Mouse (Mus musculus) CH12.LX (cell line): ENCODE data around the gene Me1. TPM values are rescaled to one million over a fixed set of nuclear protein-coding genes. Genes with fewer than 3 reads are reported as not detected.

Experiments
- DNase-seq: peaks from one replicate; pipeline ENCODE4 v3.0.0-alpha.2; 2013; ENCODE audit errors: extremely low read depth
- H3K27ac ChIP-seq: 2 replicates; pipeline ENCODE4 v1.5.1; 2012; ENCODE audit warnings: low read depth, mild to moderate bottlenecking, control low read depth, moderate library complexity; ENCODE audit not compliant: insufficient read depth
- H3K27me3 ChIP-seq: replicated peaks from 2 replicates; pipeline ENCODE3; 2012; ENCODE audit warnings: inconsistent platforms
- H3K36me3 ChIP-seq, 2 experiments: replicated peaks in 1 of 2; 2 replicates each; pipeline versions ENCODE3 to v1.6.1; 2012; ENCODE audit warnings: inconsistent platforms in 1 of 2, low read length in 1 of 2, mild to moderate bottlenecking in 1 of 2, mixed read lengths in 1 of 2, moderate library complexity in 1 of 2; ENCODE audit not compliant: control insufficient read depth in 1 of 2, insufficient read depth in 1 of 2
- H3K4me1 ChIP-seq, 2 experiments: 2 replicates each; pipeline ENCODE4 v1.6.1; 2012; ENCODE audit warnings: inconsistent platforms in 1 of 2, moderate library complexity in 1 of 2; ENCODE audit not compliant: insufficient read depth in 2 of 2, control insufficient read depth in 1 of 2
- H3K4me2 ChIP-seq: 2 replicates; pipeline ENCODE4 v1.6.1; 2012; ENCODE audit warnings: low read depth, mild to moderate bottlenecking, control low read depth; ENCODE audit not compliant: poor library complexity, insufficient read depth, severe bottlenecking
- H3K4me3 ChIP-seq, 3 experiments: fragments of 150-350 bp in 1 of 3; sonication (generic) in 1 of 3; replicated peaks in 1 of 3; 2 replicates each; pipeline versions ENCODE3 to v1.5.1; 2011 to 2012; ENCODE audit warnings: low read depth in 2 of 3, low read length in 2 of 3, mild to moderate bottlenecking in 2 of 3, moderate library complexity in 2 of 3, control low read depth in 1 of 3, improper control_type of control experiment in 1 of 3, inconsistent platforms in 1 of 3, mixed read lengths in 1 of 3; ENCODE audit not compliant: poor library complexity in 1 of 3
- H3K79me2 ChIP-seq: replicated peaks from 2 replicates; pipeline ENCODE4 v1.6.1; 2012; ENCODE audit warnings: mild to moderate bottlenecking, moderate library complexity; ENCODE audit not compliant: control insufficient read depth, poor library complexity, insufficient read depth, severe bottlenecking; ENCODE audit errors: extremely low read depth
- H3K9ac ChIP-seq: 2 replicates; pipeline ENCODE4 v1.6.1; 2012; ENCODE audit warnings: low read depth, mild to moderate bottlenecking, control low read depth, moderate library complexity; ENCODE audit not compliant: insufficient read depth
- H3K9me3 ChIP-seq: replicated peaks from 2 replicates; pipeline ENCODE3; 2012; ENCODE audit warnings: low read length, inconsistent platforms, mixed read lengths
- CHD1 ChIP-seq: IDR thresholded peaks from 2 replicates; pipeline ENCODE4 v1.6.1; 2012; ENCODE audit warnings: low read depth, low read length, improper control_type of control experiment, inconsistent platforms
- CHD2 ChIP-seq: IDR thresholded peaks from 2 replicates; pipeline ENCODE4 v1.6.1; 2011; ENCODE audit warnings: low read length, improper control_type of control experiment
- CTCF ChIP-seq, 2 experiments: IDR thresholded peaks in 1 of 2; conservative IDR thresholded peaks in 1 of 2; 2 replicates each; pipeline ENCODE4 v1.5.1; 2011 to 2012; ENCODE audit warnings: low read depth in 2 of 2, low read length in 2 of 2, improper control_type of control experiment in 1 of 2, inconsistent platforms in 1 of 2, mild to moderate bottlenecking in 1 of 2, moderate library complexity in 1 of 2
- E2F4 ChIP-seq: IDR thresholded peaks from 2 replicates; pipeline ENCODE4 v1.6.1; 2011; ENCODE audit warnings: low read depth, low read length, improper control_type of control experiment; ENCODE audit not compliant: insufficient replicate concordance
- ELF1 ChIP-seq: IDR thresholded peaks from 2 replicates; pipeline ENCODE4 v1.6.1; 2014; ENCODE audit warnings: low read depth, mild to moderate bottlenecking, inconsistent platforms, low read length, improper control_type of control experiment
- ETS1 ChIP-seq: conservative IDR thresholded peaks from 2 replicates; pipeline ENCODE4 v1.6.1; 2012; ENCODE audit warnings: low read depth, mild to moderate bottlenecking, inconsistent platforms, low read length, improper control_type of control experiment, moderate library complexity
- HCFC1 ChIP-seq: IDR thresholded peaks from 2 replicates; pipeline ENCODE4 v1.6.1; 2012; ENCODE audit warnings: low read depth, mild to moderate bottlenecking, inconsistent platforms, low read length, improper control_type of control experiment
- IRF4 ChIP-seq: IDR thresholded peaks from 2 replicates; pipeline ENCODE4 v1.6.1; 2014; ENCODE audit warnings: low read depth, mild to moderate bottlenecking, inconsistent platforms, low read length, improper control_type of control experiment
- JUN ChIP-seq: IDR thresholded peaks from 2 replicates; pipeline ENCODE4 v1.6.1; 2011; ENCODE audit warnings: low read depth, mild to moderate bottlenecking, low read length, improper control_type of control experiment, moderate library complexity; ENCODE audit not compliant: insufficient read depth
- JUND ChIP-seq: conservative IDR thresholded peaks from 2 replicates; pipeline ENCODE4 v1.6.1; 2011; ENCODE audit warnings: low read depth, low read length, improper control_type of control experiment
- KAT2A ChIP-seq: IDR thresholded peaks from 2 replicates; pipeline ENCODE4 v1.6.1; 2012; ENCODE audit warnings: low read length, improper control_type of control experiment, inconsistent platforms; ENCODE audit not compliant: insufficient replicate concordance
- MAX ChIP-seq: IDR thresholded peaks from 2 replicates; pipeline ENCODE4 v1.6.1; 2011; ENCODE audit warnings: low read length, improper control_type of control experiment
- MAZ ChIP-seq: IDR thresholded peaks from 2 replicates; pipeline ENCODE4 v1.6.1; 2012; ENCODE audit warnings: low read depth, mild to moderate bottlenecking, inconsistent platforms, low read length, improper control_type of control experiment, moderate library complexity
- MEF2A ChIP-seq: IDR thresholded peaks from 2 replicates; pipeline ENCODE4 v1.6.1; 2014; ENCODE audit warnings: low read depth, mild to moderate bottlenecking, inconsistent platforms, low read length, improper control_type of control experiment, borderline replicate concordance
- MXI1 ChIP-seq: IDR thresholded peaks from 2 replicates; pipeline ENCODE4 v1.6.1; 2011; ENCODE audit warnings: mild to moderate bottlenecking, low read depth, low read length, improper control_type of control experiment
- NELFE ChIP-seq: IDR thresholded peaks from 2 replicates; pipeline ENCODE4 v1.6.1; 2011; ENCODE audit warnings: low read depth, low read length, improper control_type of control experiment
- PAX5 ChIP-seq: IDR thresholded peaks from 2 replicates; pipeline ENCODE4 v1.6.1; 2012; ENCODE audit warnings: low read length, inconsistent platforms, mixed read lengths
- POLR2AphosphoS2 ChIP-seq: IDR thresholded peaks from 2 replicates; pipeline ENCODE4 v1.6.1; 2011; ENCODE audit warnings: low read depth, low read length, improper control_type of control experiment
- SIN3A ChIP-seq: IDR thresholded peaks from 2 replicates; pipeline ENCODE4 v1.6.1; 2012; ENCODE audit warnings: low read length, improper control_type of control experiment, inconsistent platforms
- SMC3 ChIP-seq: IDR thresholded peaks from 2 replicates; pipeline ENCODE4 v1.6.1; 2011; ENCODE audit warnings: low read depth, low read length, improper control_type of control experiment
- UBTF ChIP-seq: IDR thresholded peaks from 2 replicates; pipeline ENCODE4 v1.6.1; 2012; ENCODE audit warnings: low read depth, mild to moderate bottlenecking, inconsistent platforms, low read length, improper control_type of control experiment, moderate library complexity
- USF1 ChIP-seq: IDR thresholded peaks from 2 replicates; pipeline ENCODE4 v1.6.1; 2014; ENCODE audit warnings: low read depth, mild to moderate bottlenecking, inconsistent platforms, low read length, improper control_type of control experiment
- USF2 ChIP-seq: conservative IDR thresholded peaks from 2 replicates; pipeline ENCODE4 v1.6.1; 2011; ENCODE audit warnings: low read depth, low read length, improper control_type of control experiment
- ZMIZ1 ChIP-seq: IDR thresholded peaks from 2 replicates; pipeline ENCODE4 v1.6.1; 2012; ENCODE audit warnings: low read depth, mild to moderate bottlenecking, inconsistent platforms, low read length, improper control_type of control experiment
- ZNF384 ChIP-seq: IDR thresholded peaks from 2 replicates; pipeline ENCODE4 v1.6.1; 2012; ENCODE audit warnings: low read depth, low read length, improper control_type of control experiment, inconsistent platforms
- dilution Hi-C: fragments of 300-500 bp; cut with MboI; formaldehyde crosslinking; loops from 2 replicates; pipeline ENCODE4 v1.14.3; 2020; ENCODE audit warnings: low sequenced_read_pairs; ENCODE audit not compliant: extremely low pct_unique_long_range_greater_than_20kb, extremely low pct_ligation_motif_present
- in situ Hi-C: fragments of 300-500 bp; cut with MboI; formaldehyde crosslinking; loops from 3 replicates; pipeline ENCODE4 v1.14.3; 2019; ENCODE audit warnings: low sequenced_read_pairs, low pct_ligation_motif_present, low pct_unique_long_range_greater_than_20kb, mixed read lengths
- polyA plus RNA-seq: library from polyadenylated mRNA; unstranded; fragments of >175 nt; gene quantifications from 2 replicates; pipeline ENCODE4 v1.2.1, GENCODE M21; 2012; ENCODE audit warnings: low read depth; ENCODE audit not compliant: insufficient read length
- total RNA-seq, 2 experiments: library from RNA; depleted of rRNA; stranded (reverse); fragments of 300-350 nt in 1 of 2; fragments of >200 nt in 1 of 2; gene quantifications; 2 replicates each; pipeline ENCODE4 v1.2.3; 2012 to 2014

The Me1 gene
- total and polyA plus RNA-seq, 3 experiments: 9.4 to 39.9 (median 16.7) TPM

DNA sequence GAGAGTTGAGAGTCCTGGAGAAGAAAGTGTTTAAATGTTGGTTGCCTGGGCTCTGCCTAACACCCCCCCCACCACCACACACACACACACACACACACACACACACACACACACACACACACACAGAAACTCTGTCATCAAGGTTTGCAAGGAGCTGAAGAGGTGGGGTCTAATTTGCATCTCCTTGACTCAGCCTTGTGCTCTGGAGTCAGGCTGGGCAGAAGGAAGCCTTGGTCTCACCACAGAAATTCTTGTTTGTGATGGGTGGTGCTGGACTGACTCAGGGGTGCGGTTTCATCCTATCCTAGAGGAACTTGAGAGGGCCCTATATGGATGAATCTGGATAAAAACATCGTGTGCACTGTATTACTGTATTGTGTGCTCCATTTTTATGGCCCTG, 25.0 kb upstream of the Me1 start:
- Histone ChIP-seq H3K27ac (no peak overlapping the region), H3K27me3 (no peaks in the 10 kb centered on the region), H3K4me1 (peaks cover 0 to 3% of the 10 kb centered on the region in 2 experiments; a peak in 2 of 4 replicates), H3K79me2 (no peaks in the 10 kb centered on the region), H3K36me3 (no peaks in the 10 kb centered on the region), H3K9ac (no peak overlapping the region), H3K4me2 (no peak overlapping the region), H3K9me3 (no peaks in the 10 kb centered on the region), H3K4me3 (no peak overlapping the region)
- dilution Hi-C loops (no loop called here), in situ Hi-C loops (no loop called here)
- TF ChIP-seq CHD2 (no peak), MAZ (no peak), HCFC1 (no peak), MEF2A (no peak), NELFE (no peak), SMC3 (no peak), USF1 (no peak), CTCF (conservative IDR thresholded peaks at IDR 0.05 in 1 of 2, IDR thresholded peaks at IDR 0.05 in 1 of 2; ENCODE audit: low read depth in 2 of 2, low read length in 2 of 2) (no peak), ZMIZ1 (no peak), IRF4 (no peak), SIN3A (no peak), PAX5 (no peak), E2F4 (no peak), MXI1 (no peak), KAT2A (no peak), MAX (no peak), JUND (no peak), UBTF (no peak)
- peak; percentile 24 for DNase-seq

GRCm38 (mm10) chr9:86720227-86720626, 24.5 kb upstream of the Me1 start:
- in situ Hi-C loops (no loop called here), dilution Hi-C loops (no loop called here)
- H3K9me3 ChIP-seq: no peaks in the 10 kb centered on the region
- no peak overlapping the region for H3K9ac ChIP-seq
- TF ChIP-seq JUN: no peak
- no peak for TF ChIP-seq MAX
- TF ChIP-seq JUND: no peak
- TF ChIP-seq SIN3A: no peak
- no peak for TF ChIP-seq ETS1
- no peak for TF ChIP-seq ELF1
- TF ChIP-seq HCFC1: no peak
- no peak for TF ChIP-seq ZNF384
- no peak for TF ChIP-seq POLR2AphosphoS2
- no peak for TF ChIP-seq USF2
- no peak for TF ChIP-seq CHD2
- no peak for TF ChIP-seq E2F4
- TF ChIP-seq MAZ: no peak
- no peak for TF ChIP-seq CHD1
- no peak for DNase-seq
- H3K79me2 ChIP-seq: no peaks in the 10 kb centered on the region
- H3K27me3 ChIP-seq: no peaks in the 10 kb centered on the region
- no peak overlapping the region for H3K4me3 ChIP-seq
- no peak overlapping the region for H3K27ac ChIP-seq
- peaks cover 0 to 3% of the 10 kb centered on the region in 2 experiments; a peak in 2 of 4 replicates for H3K4me1 ChIP-seq
- no peak overlapping the region for H3K4me2 ChIP-seq
- no peaks in the 10 kb centered on the region for H3K36me3 ChIP-seq
